Comparison of ENCODE assay signal across 17 mouse cellular contexts in the genomic region with DNA sequence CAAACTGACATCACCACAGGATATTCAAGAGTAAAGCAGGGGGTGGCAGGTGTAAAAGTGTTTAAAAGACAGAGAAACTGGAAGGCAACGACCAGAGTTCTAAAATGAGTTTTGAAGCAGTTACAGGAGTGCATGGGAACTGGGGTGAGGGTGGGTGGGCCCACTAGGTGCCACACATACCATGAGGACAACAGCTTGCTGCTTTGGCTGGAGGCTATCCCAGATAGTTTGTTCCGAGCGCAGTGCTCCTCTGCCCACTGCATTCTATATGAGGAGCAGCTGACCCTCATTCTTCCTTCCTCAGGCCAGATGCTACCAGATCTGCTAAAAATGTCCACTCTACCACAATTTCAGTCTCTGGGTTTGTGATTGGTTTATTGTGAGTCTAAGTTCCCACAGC.
DNase-seq lines count a peak whose midpoint lies in the region.
"Had no signal": no experiment of that assay in that cellular context is flagged by ENCODE, and none has a peak within 500 bp of the region (broad histone marks: within the 10 kb centered on the region; RNA-seq: fewer than 3 reads in every experiment).

No protein-coding gene starts in this region.

- DNase-seq in frontal cortex, postnatal 36 days (ENCODE audit: low spot score in 2 of 2), result peak; percentile 3 to 4
- DNase-seq in frontal cortex, postnatal 10 days (ENCODE audit: low spot score in 2 of 2), result no peak
- DNase-seq in right cerebral cortex, adult 18-20 months, result peak; percentile 3
- no peak for DNase-seq in right cerebral cortex, postnatal 25 days
- DNase-seq in telencephalon, adult 2 months (ENCODE audit: low read depth, low spot score), result peak; percentile 21
- no peak for DNase-seq in lung, adult 18-20 months
- DNase-seq: adrenal gland, adult 8-10 months; adrenal gland, postnatal 25 days; B cell, adult 2 months; cerebellum, adult 18-20 months; cerebellum, adult 9-10 months; cerebellum, postnatal 14 days; gastrocnemius, adult 2 months; gastrocnemius, postnatal 14 days; heart, adult 18-20 months; heart, postnatal 10 days; heart, postnatal 4 days had no signal

Comparison
In these comparisons a context has a peak if more than half of its experiments do, and no peak if none do; other contexts are left out.
1. DNase-seq: peak in frontal cortex, postnatal 36 days (2 of 2), right cerebral cortex, adult 18-20 months (single experiment) and telencephalon, adult 2 months (single experiment); none in frontal cortex, postnatal 10 days (0 of 2), right cerebral cortex, postnatal 25 days (single experiment) and lung, adult 18-20 months (0 of 2).